Mouse (Mus musculus) adrenal gland, postnatal 4 days (tissue): Measurements from ENCODE around the gene Kif21a. TPM values are rescaled to one million over a fixed set of nuclear protein-coding genes. Genes with fewer than 3 reads are reported as not detected.
A peak's percentile ranks its signal among the peaks of the same experiment; 100 is the strongest.

Experiments
- DNase-seq, 2 experiments: peaks; one replicate each; pipeline ENCODE4 v3.0.0; 2021 to 2022; ENCODE audit warnings: low spot score in 2 of 2, mixed read lengths in 2 of 2
- long read RNA-seq, 2 experiments: library from polyadenylated mRNA; stranded (forward); transcript quantifications; one replicate each; pipeline ENCODE4 v2.0.0; 2021
- total RNA-seq, 2 experiments: library from RNA; stranded (reverse); gene quantifications; 2 replicates each; pipeline ENCODE4 v1.2.3; 2021

The Kif21a gene
- total RNA-seq = 10 to 100 TPM; 17.1 to 19.9 TPM
- long read RNA-seq, experiment 1, partial matches to known transcripts = 1 of 1 reads
- long read RNA-seq, experiment 1, other reads (novel, unspliced or antisense) = 0 of 1 reads
- long read RNA-seq, experiment 2, partial matches to known transcripts = 12 of 12 reads
- long read RNA-seq, experiment 2, other reads (novel, unspliced or antisense) = 0 of 12 reads

DNA sequence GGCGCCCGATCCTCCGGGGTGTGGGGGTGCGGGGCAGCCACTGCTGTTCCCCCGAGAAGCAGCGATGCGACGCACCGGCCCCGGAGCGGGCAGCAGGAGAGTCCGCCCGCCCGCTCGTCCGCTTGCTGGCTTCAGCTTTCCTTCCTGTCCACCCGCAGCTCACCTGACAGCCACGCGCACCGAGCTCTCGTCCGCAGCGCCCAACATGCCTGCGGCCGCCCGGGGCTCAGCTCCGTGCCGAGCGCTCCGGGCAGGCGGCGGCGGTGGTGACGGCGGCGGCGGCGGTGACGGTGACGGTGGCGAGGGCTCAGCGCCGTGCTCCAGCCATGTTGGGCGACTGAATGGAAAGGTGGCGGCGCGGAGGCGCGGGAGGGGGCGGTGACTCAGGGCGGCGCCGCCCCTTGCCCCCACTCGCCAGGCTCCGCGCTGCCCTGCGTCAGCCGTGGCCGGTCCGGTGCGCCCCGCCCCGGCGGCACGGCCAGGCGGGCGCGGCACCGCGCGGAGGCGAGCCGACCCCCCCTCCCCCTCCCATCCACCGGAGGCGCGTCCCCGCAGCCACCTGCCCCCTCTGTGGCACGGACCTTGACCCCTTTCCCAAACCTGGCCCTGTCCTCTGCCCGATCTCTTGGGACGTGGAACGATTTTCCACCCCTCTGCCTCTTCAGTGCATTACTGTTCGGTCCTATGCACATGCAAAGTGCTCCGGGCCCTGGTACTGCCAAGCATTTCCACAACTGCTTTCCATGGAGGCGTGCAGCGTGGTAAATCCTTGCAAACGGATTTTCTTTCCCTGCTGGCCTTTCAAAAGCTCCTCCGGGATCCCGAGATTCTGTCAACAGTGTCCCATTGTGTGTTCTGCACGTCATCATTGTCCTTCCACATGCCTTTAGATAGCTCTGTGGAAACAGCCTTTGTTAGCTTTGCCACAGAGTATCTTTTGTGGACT lies at the start of gene Kif21a:
Gene Kif21a, minus strand, starts transcription at position 453 of the 946 bp plus-strand sequence.
- peak; percentile 35 to 61 for DNase-seq

DNA sequence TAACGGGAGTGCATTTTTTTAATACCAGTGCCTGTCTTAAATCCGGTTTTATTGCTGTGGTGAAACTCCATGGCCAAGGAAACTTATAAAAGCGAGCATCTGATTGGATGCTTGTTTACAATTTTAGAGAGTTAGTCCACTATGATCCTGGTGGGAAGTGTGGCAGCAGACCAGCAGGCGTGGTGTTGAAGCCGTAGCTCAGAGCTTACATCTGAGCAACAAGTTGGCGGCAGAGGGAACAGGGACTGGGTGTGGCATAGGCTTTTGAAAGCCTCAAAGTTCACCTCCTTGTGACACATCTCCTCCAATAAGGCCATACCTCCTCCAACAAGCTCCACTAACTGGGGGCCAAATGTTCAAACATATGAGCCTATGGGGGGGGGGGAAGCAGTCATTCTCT lies 46.9 kb upstream of the Kif21a start:
- DNase-seq = no peak

DNA sequence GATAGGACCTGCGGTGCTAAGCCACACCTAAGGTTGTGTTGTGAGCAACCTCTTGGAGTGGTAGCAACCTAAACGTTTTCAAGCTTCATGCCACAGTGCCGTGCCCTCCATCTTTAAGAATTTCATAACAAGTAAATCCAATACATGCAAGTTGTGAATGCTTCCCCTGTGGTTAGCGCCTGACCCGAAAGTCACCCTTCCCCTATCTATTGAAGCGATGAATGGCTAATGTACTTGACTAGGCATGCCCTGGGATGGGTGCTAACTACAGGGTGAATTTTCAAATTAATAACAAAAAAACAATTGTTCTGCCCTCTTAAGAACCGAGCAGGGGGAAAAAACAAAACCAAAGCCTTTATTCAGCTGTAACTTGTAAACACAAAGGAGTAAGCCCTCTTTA lies 39.7 kb upstream of the Kif21a start:
- no peak for DNase-seq

DNA sequence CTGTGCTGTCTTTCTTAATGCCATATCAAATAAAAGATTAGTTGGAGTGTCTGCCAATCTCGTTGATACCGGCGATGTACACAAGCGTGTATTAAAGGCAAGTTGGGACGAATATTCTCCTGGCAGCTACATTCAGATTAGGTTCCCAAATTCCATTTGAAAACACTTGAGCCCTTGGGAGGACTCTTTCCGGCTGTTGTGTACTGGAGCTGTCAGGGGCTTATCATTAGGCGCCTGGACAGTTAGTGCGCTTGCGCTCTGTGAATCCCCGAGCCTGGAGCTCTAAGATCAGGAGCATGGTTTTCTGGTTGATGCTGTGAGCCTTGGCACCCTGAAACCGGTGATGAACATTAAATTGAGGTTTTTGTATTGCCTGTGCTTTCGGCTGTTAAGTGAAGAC lies 38.3 kb upstream of the Kif21a start:
- no peak for DNase-seq

DNA sequence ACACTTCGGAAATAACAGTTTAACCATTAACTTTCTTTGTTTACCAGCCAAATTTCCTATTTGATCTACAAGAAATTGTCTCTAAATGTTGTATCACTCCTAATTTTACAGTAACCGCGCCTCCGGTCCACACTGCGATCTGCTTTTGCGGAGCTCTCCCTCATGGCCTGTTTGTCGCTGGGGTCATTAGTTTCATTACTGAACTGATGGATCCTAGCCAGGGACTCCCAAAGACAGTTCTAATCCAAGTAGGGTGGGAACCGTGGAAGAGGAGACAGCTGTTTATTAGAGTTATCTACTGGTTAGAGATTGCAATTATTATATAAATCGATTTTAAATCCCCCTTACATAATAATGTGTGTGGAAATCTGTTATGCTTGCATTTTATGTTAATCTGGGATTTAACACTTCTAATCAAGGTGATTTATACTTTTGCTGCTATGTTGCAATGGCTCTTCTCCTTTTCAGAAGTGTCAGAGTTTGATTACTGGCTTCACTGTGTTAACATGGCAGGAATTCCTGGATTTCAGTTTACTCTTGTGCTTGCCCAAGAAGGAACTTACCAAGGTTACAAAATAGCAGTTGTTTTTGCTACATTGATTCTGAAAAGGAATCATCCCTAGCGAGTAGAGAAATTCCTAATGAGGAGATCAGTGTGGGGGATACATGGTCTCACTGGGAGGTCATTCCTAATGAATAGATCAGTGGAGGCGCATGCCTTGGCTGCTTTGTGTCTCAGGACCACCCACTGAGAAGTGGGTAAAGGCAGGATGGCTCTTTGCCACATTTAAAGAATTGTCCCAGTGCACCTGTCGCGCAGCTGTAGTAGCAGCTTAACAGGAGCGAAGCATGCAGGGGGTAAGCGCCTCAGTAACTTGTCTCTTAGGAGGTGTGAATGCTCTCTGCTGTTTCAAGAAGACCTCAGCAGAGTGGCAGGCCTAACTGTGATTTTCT lies 28.0 kb upstream of the Kif21a start:
- DNase-seq = no peak

DNA sequence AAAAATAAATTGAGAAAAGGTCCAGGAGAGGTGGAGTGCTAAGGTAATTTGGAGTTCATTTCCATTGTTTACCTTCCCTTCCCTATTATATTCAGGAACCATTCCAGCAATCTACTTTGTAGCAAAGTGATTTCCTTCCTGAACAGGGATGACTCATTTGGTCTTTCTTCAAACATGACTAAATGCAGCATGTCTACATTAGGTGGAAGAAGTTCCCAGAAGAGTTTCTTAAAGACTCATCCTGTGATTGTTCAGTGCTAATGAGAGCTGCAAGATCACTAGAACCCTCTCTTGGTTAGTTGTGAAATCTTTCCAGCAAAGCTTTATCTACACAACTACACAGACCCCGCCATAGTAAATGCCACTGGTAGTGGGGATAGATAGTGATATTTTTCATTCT lies 22.7 kb upstream of the Kif21a start:
- no peak for DNase-seq

DNA sequence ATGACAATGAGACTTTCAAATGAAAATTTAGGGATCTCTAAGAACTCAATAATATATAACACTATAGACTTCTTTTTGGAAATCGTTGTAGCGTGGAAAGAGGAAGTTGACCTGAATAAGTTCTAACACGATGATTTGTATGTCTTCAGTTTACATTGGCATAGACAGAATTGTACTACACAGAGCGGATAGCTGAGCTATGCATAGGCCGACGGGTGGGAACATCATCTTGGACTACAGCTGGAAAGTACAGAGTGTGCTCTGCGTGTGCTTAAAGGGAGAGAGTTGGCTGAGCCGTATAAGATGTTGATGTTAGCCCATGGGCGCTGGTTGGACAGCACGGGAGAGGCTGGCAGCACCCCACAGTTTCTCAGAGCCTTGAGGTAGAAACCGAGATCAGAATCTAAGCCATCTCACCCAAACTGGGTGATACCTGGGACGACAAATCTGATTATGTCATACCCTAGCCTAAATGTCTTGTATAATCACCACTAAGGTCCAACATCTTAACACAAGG lies 14.6 kb upstream of the Kif21a start:
- no peak for DNase-seq

DNA sequence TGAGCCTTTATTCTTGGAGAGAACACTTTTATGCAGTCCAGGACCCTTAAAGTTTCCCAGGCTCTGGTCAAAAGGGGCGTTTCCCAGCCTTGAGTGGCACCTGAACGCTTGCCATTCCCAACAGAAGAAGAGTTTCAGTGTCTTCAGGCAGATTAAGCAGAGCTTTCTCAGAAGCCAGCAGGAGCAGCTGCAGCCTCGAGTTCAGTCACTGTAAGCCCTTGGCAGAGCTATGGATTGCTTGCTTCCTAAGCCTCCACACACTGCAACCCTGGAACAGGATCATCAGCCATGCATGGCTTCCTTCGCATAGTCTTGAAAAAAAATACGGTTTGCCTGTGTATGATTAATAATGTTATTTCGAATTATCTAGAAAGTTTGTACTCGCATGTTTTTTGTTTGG lies 14.1 kb upstream of the Kif21a start:
- no peak for DNase-seq

DNA sequence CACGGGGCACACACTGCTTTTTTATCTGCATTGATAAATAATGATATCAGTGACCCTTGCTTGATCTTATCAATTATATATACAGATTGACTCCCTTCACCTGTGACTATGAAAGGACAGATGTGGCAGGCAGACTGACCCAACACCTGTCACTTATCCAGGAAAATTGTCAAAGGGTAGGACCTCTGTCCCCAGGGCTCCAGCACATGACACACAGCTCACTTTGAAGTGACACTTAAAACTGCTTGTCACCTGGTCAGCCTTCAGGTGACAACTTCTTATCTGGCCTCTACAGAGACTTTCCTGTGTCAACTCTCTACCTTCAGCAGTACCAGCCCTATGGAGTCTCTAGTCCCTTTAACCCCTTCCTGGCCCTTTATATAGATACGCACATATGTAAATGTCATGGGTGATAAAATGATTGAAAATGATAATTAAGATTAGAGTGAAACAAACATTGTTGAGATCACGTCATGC lies 7.2 kb upstream of the Kif21a start:
- DNase-seq = no peak

DNA sequence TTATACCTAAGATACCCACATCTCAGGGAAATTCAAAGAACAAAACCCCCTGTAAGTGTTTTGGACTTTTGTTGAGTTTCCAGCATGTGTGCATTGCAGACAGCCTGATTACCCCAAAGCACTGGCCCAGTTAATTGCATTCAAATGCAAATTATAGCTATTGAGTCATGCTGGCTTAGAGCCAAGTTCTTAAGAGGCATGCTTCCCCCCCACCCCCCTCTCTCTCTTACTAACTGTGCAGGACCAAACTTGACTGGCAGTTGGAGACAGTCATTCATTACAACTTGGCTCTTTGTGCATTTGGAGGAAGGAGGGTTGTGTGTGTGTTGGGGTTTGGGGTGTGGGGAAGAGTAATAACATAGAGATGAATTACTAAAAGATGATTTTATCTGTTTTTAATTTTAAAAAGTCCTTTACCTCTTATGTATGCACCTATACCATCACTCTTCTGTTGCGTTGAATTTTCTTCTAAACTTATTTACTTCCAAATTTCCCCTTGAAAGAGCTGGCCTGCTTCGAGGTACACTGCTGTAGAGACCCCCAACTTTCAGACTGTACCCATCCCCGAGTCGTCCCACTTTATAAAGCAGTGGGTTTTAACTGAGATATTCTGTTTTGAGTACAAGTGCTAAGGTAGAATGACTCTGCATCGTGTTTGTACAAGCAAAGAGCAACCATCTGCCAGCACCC lies 6.6 kb upstream of the Kif21a start:
- no peak for DNase-seq

DNA sequence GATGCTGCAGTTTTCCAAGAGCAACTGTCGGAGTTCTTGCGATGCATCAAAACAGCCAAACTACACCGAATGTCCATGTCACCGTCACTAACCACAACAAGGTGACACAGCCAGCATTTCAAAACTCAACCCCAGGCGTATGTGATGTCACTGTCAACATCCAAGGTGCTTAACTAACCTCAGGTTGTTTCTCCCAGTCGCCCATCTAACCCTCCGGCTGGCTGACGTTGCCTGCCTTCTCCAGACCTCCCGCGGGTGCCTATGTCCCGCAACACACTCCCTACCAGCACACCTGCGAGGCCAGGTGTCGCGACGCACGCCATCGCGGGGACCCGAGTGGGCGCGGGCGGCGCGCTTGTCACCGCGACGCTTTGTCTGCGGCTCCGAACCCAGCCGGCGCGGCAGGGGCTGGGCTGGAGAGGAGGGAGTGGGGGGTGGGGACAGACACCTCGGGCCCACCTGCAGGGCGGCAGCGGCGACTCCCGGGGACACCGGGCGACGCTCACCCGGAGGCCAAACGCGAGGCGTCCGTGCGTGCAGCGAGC lies 725 bp downstream of the Kif21a start:
- peak in 1 of 2 experiments; percentile 8 for DNase-seq

DNA sequence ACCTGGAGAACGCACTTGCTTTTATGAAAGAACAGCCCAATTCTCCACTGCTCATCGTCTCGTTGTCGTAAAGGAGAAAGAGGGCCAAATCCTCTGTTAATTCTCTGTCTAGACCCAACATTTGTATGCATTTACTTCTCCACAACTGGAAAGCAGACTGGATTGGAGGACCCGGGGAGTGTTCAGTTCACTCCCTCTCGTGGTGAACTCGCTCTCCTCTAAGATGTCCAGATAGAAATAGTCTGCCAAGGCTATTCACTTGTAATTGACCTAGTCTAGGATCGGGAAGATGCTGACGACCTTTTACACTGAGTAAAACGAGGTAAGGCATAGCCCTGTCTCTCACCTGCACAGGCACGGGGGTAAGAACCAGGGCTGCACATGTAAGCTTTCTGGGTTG lies 2.1 kb downstream of the Kif21a start:
- no peak for DNase-seq

DNA sequence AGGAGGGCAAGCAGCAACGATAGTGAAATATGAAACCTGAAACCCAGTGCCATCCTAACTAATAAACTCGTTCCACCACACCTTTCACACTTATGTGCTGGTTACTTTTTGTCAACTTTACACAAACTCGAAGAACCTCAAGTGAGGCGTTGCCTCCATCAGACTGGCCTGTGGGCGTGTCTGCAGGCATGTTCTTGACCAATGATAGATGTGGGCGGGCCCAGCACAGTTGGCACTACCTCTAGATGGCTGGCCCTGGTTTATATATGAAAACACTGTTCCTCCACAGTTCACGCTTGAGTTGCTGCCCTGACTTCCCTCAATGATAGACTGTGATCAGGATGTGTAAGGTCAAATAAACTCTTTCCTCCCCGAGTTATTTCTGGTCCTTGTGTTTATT lies 3.2 kb downstream of the Kif21a start:
- no peak for DNase-seq

DNA sequence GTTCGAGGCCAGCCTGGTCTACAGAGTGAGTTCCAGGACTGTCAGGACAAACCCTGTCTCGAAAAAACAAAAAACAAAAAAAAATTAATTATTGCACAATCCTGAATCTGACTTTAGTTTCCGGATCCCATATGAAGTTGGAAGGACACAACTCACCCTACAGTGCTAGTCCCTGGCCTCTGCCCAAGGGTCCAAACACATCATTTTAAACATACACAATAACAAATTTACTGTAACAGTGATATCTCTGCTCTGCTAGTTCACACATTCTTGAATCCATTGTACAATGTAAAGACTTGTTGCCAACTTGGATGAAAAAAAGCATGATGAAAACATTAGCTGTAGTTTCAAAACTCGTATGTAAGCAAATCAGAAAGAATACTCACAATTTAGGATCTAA lies 6.5 kb downstream of the Kif21a start:
- no peak for DNase-seq

DNA sequence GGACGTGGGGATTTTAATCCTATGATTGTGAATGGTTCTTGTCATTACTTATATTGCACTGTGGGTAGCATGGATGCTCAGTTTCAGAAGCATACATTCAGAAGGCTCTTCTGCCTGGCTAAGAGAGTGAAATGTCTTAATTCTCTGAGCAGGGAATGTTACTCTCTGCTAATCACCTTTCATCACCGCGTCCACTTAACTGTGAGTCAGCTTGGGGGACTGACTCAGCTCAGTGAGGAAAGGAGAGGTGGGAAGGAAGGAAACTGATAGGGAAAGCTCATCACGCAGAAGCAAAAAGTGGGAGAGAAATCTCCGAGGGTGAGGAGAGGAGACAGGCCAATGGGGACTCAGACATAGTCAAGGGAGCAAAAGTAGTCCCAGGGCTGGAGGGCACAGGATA lies 10.9 kb downstream of the Kif21a start:
- no peak for DNase-seq

DNA sequence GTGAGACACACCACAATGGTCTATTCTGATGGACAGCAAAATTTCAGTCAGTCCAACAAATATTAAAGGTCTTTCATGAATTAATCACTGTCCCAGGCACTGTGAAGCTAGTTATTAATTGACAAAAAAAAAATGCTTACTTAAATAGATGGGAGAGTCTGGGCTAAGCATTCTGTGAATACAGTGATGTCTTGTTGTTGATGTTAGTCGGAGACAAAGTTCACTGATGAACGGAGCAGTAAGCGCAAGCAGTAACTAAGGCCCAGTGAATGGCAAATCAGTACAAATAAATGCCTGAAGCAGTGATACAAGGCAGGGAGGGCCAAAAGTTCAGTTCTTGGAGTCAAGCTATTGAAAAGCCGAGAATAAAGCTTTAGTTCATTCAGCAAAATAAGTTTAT lies 15.7 kb downstream of the Kif21a start:
- DNase-seq = no peak

DNA sequence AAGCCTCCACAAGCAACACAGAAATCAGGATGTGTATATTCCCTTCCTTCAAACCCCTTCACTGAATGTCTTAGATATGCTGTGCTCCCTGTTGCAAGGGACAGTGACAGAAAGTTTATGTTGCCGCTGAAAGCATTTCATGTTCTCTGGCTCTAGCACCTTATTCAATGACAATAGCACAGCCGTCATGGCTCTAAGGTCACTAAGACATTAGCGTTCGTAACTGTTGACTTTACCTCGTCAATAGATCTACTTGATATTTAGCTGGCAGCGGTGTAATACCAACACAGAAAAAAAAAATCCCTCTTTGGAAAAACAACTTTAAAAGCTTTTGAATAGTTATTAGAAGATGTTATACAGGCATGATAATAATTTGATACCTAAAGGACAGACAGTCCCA lies 16.2 kb downstream of the Kif21a start:
- DNase-seq = no peak

DNA sequence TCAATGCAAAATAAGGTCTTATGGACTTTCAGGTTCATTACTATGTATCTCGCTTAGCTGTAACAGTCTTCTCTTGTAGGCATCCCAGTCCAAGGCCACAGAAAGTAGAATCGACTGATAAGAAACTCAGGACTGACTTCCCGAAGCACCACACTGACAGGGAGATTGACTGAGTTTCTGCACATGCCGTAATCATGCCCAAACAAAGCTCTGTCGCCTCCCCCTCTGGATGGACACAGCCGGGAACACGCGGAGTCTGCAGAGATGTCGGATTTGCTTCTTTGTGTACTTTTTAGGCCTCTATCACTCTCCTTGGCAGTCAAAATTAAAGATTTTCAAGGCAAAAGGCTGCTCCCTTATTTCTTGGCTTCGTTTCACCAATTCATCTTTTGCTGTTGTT lies 20.8 kb downstream of the Kif21a start:
- no peak for DNase-seq

DNA sequence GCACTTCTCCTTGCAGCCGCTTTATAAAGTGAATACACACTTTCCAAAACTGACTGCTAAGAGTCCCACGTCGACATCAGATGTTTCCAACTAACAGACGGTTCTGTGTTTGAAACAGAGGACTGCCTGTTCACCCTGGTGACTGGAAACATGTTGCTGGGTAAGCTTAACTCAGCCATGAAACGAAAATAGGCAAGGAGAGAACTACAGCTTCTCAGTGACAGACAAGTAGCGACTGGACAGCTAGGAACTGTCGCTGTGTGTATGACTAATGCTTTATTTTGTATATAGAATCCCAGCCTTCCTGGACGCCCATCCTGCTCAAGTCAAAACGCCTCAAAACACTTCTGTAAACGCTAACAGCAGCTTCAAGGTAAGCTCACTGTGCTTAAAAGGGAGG lies 21.3 kb downstream of the Kif21a start:
- no peak for DNase-seq

DNA sequence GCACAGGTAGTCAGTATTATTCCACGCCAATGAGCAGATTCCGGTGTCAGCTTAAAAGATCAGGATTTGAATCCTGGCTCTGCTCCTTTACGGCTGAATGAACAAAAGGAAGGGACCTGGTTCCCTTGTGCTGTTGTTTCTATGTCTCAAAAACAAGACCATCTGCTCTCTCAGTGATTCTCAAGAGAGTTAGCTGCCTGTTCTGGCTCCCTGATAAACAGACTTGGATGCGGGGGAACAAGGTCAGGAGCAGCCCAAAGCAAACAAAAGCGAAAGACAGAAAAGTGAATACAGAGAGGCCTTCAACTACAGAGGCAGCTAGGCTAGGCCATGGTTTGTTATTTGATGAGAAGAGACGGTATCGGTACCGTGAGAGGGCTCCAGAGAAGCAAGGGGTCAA lies 27.5 kb downstream of the Kif21a start:
- DNase-seq = no peak

DNA sequence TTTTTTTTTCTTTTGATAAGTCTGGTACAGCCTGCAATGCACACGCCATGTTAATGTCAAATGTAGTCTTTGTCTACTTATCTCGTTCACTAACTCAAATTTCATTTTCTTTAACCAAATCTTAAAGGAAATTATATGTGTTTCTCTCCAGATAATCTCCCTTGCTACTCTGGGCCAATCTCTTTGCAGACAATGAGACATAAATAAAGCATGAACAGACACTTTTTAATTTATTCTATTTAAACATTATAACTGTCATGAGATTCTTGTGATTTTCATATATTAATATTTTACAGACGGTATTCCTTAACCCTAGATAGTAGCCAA lies 30.9 kb downstream of the Kif21a start:
- DNase-seq = no peak
